Mouse (Mus musculus) stomach, embryonic 14.5 days (tissue): Measurements from ENCODE around the gene Chrnb1. TPM values are rescaled to one million over a fixed set of nuclear protein-coding genes. Genes with fewer than 3 reads are reported as not detected.

Source experiments
- ATAC-seq: fragments of 200-750 bp; cut with Nextera tagmentation; 2 replicates; pipeline ENCODE4 v1.8.0; 2017; ENCODE audit warnings: low read depth, moderate TSS enrichment; ENCODE audit not compliant: insufficient number of reproducible peaks, insufficient read depth, low FRiP score
- H3K27ac ChIP-seq: fragments of 300-500 bp; sonication (generic); 2 replicates; pipeline ENCODE4 v1.5.1; 2014; ENCODE audit warnings: mild to moderate bottlenecking, low read length, moderate library complexity, mixed read lengths
- H3K27me3 ChIP-seq: fragments of 300-500 bp; sonication (generic); 2 replicates; pipeline ENCODE4 v1.6.1; 2014; ENCODE audit warnings: low read length, control low read depth, mixed read lengths; ENCODE audit not compliant: control insufficient read depth, insufficient read depth
- H3K36me3 ChIP-seq: fragments of 300-500 bp; sonication (generic); 2 replicates; pipeline ENCODE4 v1.6.1; 2014; ENCODE audit warnings: mild to moderate bottlenecking, control low read depth, low read length, moderate library complexity, mixed read lengths; ENCODE audit not compliant: control insufficient read depth, insufficient read depth
- H3K4me1 ChIP-seq: fragments of 300-500 bp; sonication (generic); 2 replicates; pipeline ENCODE4 v1.6.1; 2014; ENCODE audit warnings: low read length, control low read depth, mixed read lengths; ENCODE audit not compliant: control insufficient read depth, insufficient read depth
- H3K4me2 ChIP-seq: fragments of 300-500 bp; sonication (generic); replicated peaks from 2 replicates; pipeline ENCODE4 v1.6.1; 2014; ENCODE audit warnings: low read depth, low read length, control low read depth
- H3K4me3 ChIP-seq: fragments of 300-500 bp; sonication (generic); 2 replicates; pipeline ENCODE4 v1.5.1; 2014; ENCODE audit warnings: low read depth, low read length, control low read depth
- H3K9ac ChIP-seq: fragments of 300-500 bp; sonication (generic); replicated peaks from 2 replicates; pipeline ENCODE4 v1.6.1; 2014; ENCODE audit warnings: low read depth, mild to moderate bottlenecking, control low read depth, low read length, moderate library complexity, mixed read lengths
- H3K9me3 ChIP-seq: fragments of 300-500 bp; sonication (generic); 2 replicates; pipeline ENCODE4 v1.6.1; 2016; ENCODE audit warnings: low read depth, low read length, control low read depth; ENCODE audit not compliant: control insufficient read depth
- WGBS: fragments of 180-500 bp; shearing (Covaris S2); extraction: QIAGEN DNeasy Blood & Tissue Kit; methylation state at CpG from one replicate; pipeline ENCODE4 v1.1.7; 2014; 5-methylcytosine and 5-hydroxymethylcytosine counted together
- polyA plus RNA-seq: library from polyadenylated mRNA; unstranded; fragments of >200 nt; fragmentation: Nextera tagmentation; extraction: Ambion mirVana; gene quantifications from 2 replicates; pipeline ENCODE4 v1.2.1, GENCODE M21; 2014

Gene Chrnb1
- polyA plus RNA-seq, 1 experiment from 2014 or later = 6.7 TPM

DNA sequence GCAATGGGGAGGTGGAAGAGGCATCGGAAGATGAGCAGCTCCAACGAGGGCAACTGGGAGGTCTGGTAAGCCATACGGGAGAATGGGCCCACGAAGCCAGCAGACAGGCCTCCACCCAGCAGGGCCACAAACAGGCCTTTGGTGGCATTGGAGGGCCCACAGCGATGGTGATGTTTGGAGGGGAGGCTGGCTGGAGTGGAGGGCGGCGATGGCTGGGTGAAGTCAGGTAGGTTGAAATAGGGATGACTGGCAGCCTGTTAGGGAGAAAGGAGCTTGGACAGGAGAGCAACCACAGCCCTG, 34.9 kb downstream of the Chrnb1 start:
- Histone ChIP-seq H3K4me1 (peaks cover 20% of the 10 kb centered on the region), H3K36me3 (no peaks in the 10 kb centered on the region), H3K9me3 (no peaks in the 10 kb centered on the region), H3K9ac (no peak overlapping the region), H3K27ac (no peak overlapping the region), H3K4me3 (no peak overlapping the region), H3K4me2 (no peak overlapping the region), H3K27me3 (no peaks in the 10 kb centered on the region)
- WGBS = 91% methylated on average over 7 of the region's 7 CpGs
- no peak for ATAC-seq

DNA sequence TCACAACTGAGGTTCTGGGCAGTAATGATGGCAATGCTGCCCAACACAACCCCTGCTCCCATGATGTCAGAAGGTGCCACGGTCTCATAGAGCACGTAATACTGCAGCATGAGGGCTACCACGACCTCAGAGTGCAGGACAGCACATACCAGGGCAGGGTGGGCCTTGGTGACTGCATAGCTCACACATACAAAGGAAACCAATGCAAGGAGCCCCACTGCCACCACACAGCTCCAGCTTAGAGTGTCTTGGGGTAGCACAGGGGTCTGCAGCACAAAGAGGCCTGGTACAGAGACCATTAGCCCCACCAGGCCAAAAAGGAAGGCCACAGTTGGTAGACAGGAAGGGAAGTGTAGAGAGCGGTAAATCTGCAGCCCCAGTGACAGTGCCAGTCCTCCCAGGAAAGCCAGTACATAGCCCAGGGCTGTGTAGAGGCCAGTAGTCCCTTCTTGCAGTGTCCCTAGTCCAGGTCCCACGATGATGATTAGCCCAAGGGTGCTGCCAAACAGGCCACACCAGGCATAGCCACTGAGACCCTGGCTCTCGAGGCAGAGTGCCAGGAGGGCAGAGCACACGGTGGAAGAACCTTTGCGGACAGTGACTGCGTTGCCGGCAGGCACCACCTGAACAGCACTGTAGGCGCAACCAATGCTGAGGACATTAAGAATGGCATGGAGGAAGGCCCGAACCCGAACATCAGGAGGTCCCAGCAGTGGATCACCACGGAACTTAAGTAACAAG, 35.4 kb downstream of the Chrnb1 start:
- Histone ChIP-seq H3K4me2 (peak overlapping the region; percentile 88), H3K4me3 (no peak overlapping the region), H3K27me3 (no peaks in the 10 kb centered on the region), H3K9me3 (no peaks in the 10 kb centered on the region), H3K9ac (no peak overlapping the region; the same call in 1 of the 2 replicates), H3K27ac (peak overlapping the region; percentile 98), H3K36me3 (no peaks in the 10 kb centered on the region), H3K4me1 (peaks cover 25% of the 10 kb centered on the region)
- 81% methylated on average over 14 of the region's 14 CpGs for WGBS
- ATAC-seq = no peak

DNA sequence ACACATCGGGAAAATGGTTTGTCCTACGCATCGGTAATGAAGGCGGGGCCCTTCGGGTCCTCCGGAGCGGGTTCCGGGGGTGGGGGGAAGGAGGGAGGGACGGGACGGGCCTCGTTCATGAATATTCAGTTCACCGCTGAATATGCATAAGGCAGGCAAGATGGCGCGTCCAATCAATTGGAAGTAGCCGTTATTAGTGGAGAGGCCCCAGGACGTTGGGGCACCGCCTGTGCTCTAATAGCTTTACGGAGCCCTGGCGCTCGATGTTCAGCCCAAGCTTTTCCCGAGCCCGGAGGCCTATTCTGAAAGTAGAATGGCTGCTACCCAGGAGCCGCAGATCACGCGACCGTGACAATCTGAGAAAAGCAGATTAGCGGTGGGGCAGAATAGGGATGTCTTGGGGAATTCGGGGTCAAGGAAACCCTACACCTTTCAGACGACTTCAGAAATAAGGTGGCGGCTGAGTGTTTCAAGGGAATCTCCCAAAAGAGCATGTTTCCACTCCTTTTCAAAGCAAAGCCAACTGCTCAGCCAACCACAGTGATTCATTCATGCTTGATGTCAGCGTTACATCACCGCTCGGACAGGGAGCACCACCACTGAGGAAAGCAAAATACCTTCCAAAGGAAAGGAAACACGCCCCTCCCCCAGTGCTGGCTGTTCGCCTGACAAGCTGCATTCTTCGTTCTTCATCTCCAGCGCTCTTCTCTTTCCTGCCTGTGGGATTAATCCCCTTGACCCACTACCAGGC, 36.6 kb downstream of the Chrnb1 start:
- under 1% methylated on average over 37 of the region's 37 CpGs for WGBS
- peak overlapping the region; percentile 53 for H3K9ac ChIP-seq

DNA sequence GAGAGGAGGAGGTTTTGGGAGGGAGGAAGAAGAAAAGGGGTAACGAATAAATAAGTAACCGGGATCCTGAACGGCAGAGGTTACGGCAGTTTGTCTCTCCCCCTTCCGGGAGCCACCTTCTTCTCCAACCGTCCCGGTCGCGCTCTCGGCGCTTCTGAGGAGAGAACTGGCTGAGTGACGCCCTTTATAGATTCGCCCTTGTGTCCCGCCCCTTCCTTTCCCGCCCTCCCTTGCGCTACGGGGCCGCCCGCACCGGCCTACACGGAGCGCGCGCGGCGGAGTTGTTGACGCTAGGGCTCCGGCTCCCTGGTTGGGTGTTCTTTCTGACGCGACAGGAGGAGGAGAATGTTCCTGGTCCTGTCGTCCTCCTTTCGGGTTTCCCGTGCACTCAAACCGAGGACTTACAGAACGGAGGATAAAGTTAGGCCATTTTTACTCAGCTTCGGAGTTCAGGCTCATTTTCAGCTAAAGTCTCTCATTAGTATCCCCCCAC, 37.2 kb downstream of the Chrnb1 start, which contains the start of gene Polr2a:
Gene Polr2a, minus strand, starts transcription at position 160 of the 493 bp plus-strand sequence.
- WGBS = 1% methylated on average over 32 of the region's 36 CpGs
- no peaks in the 10 kb centered on the region for H3K36me3 ChIP-seq
- peak within 1 kb of the TSS; percentile 53 for H3K9ac ChIP-seq
- H3K27me3 ChIP-seq = no peaks in the 10 kb centered on the region
- peak; percentile 93 for ATAC-seq
- H3K27ac ChIP-seq = peak within 1 kb of the TSS; percentile 98
- peaks cover 27% of the 10 kb centered on the region for H3K4me1 ChIP-seq
- H3K9me3 ChIP-seq = no peaks in the 10 kb centered on the region
- H3K4me2 ChIP-seq = peak within 1 kb of the TSS; percentile 88
- H3K4me3 ChIP-seq = peak within 1 kb of the TSS; percentile 55

More for the DNA sequence above, 36.6 kb downstream of the Chrnb1 start:
- Histone ChIP-seq H3K27ac (peak overlapping the region; percentile 98), H3K4me2 (peak overlapping the region; percentile 88), H3K9me3 (no peaks in the 10 kb centered on the region), H3K4me3 (peak overlapping the region; percentile 55), H3K4me1 (peaks cover 27% of the 10 kb centered on the region), H3K36me3 (no peaks in the 10 kb centered on the region), H3K27me3 (no peaks in the 10 kb centered on the region)
- peak; percentile 88 for ATAC-seq

DNA sequence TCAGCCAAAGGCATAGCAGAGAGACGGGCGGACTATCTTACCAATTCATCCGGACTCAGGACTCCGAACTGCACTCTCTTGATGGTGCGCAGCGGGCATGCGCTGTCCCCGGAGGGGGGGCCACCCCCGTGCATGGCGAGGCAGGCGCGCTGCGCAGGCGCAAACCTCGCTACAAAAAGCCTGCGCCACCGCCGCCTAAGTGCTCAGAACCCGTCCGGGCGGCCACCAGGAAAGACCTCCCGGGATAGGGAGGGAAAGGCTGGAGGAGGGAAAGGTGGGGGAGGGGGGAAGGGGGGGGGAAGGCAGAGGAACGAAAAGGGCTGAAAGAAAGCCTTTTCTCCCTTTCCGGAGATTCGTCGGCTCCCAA, 37.7 kb downstream of the Chrnb1 start:
- ATAC-seq = peak; percentile 87
- Histone ChIP-seq H3K4me1 (peaks cover 27% of the 10 kb centered on the region), H3K9ac (peak overlapping the region; percentile 53), H3K36me3 (no peaks in the 10 kb centered on the region), H3K4me2 (peak overlapping the region; percentile 88), H3K9me3 (no peaks in the 10 kb centered on the region), H3K27me3 (no peaks in the 10 kb centered on the region), H3K27ac (peak overlapping the region; percentile 98), H3K4me3 (peak overlapping the region; percentile 55)
- 0% methylated on average over 26 of the region's 26 CpGs for WGBS

DNA sequence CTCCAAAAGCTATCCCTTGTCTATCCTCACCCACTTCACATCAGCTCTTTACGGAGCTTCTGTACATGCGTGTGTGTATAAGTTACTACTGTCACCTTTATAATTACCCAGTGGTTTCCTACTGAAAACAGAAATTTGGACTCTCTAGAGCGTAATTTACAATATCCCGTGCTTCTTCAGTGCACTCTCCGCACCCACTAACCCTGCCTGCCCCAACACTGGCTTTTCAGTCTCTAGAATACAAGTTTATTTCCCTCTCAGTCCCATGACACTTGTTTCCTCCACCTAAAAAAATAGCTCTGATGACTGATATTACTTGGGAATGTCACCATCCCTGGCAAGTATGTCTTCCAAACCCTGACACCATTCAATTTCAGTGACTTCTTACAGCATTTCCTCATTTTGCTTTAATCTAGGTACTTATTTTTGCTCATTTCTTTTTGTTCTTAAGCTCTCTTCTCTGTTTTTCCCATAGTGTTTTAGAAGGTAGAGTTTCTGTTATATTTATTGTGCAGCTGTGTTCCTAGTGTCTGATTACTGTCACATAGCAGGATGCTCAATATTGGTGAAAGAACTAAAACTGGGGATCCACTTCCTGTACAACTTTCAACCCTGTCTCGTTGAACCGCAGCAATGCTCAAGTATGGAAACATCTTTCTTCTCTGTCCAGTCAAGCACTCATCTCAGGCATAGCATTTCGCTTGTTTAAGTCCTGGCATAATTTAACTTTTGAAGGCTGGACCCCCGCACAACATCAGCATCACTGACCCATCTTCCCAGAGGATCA, 38.2 kb downstream of the Chrnb1 start:
- no peak for ATAC-seq
- H3K4me1 ChIP-seq = peaks cover 27% of the 10 kb centered on the region

DNA sequence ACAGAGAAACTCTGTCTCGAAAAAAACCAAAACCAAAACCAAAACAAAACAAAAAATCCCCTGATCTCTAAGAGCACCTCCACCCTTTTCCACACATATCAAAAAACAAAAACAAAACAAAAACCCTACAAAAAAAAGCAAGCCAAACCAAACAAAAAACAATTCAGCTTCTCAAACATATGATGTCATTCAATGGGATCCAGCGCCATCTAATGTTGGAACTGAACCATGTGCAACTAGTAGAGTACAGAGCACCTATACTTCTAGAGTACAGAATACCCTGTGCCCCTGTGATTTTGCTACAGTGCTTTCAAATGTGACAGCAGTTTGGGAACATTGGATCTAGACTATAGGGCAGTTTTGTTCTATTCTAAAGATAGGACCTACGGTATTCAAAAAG, 41.0 kb downstream of the Chrnb1 start:
- H3K9ac ChIP-seq = no peak overlapping the region
- H3K9me3 ChIP-seq = no peaks in the 10 kb centered on the region
- 49% methylated on average over 3 of the region's 3 CpGs for WGBS
- no peak overlapping the region for H3K4me3 ChIP-seq
- H3K27ac ChIP-seq = no peak overlapping the region
- peaks cover 20% of the 10 kb centered on the region for H3K4me1 ChIP-seq
- no peak for ATAC-seq
- no peak overlapping the region for H3K4me2 ChIP-seq
- H3K36me3 ChIP-seq = no peaks in the 10 kb centered on the region
- no peaks in the 10 kb centered on the region for H3K27me3 ChIP-seq

More for the DNA sequence above, 38.2 kb downstream of the Chrnb1 start:
- Histone ChIP-seq H3K4me3 (peak overlapping the region; percentile 55), H3K4me2 (peak overlapping the region; percentile 88), H3K9me3 (no peaks in the 10 kb centered on the region), H3K27ac (peak overlapping the region; percentile 66; the same call in 1 of the 2 replicates), H3K9ac (peak overlapping the region; percentile 53), H3K27me3 (no peaks in the 10 kb centered on the region), H3K36me3 (no peaks in the 10 kb centered on the region)
- WGBS = 39% methylated on average over 9 of the region's 9 CpGs

DNA sequence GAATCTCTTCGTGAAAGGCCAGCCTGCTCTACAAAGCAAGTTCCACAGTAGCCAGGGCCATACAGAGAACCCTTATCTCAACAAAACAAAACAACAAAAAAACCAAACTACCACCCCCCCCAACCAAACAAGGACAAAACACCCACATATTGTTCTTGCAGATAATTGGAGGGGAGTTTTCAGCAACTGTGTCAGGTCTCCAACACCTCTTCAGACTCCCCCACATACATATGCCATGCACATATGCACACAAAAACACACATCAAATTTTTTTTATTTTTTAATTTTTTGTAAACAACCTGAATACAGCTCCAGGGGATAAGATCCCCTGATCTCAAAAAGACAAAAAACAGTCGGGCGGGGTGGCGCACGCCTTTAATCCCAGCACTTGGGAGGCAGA, 41.5 kb downstream of the Chrnb1 start:
- Histone ChIP-seq H3K27me3 (no peaks in the 10 kb centered on the region), H3K9ac (no peak overlapping the region), H3K4me1 (peaks cover 18% of the 10 kb centered on the region), H3K27ac (no peak overlapping the region), H3K36me3 (no peaks in the 10 kb centered on the region), H3K4me3 (no peak overlapping the region), H3K9me3 (no peaks in the 10 kb centered on the region), H3K4me2 (no peak overlapping the region)
- ATAC-seq = no peak
- WGBS = 87% methylated on average over 5 of the region's 5 CpGs
